Mouse (Mus musculus) common myeloid progenitor, adult 5-6 weeks (primary cell): ENCODE data around the gene Gm17490. TPM values are rescaled to one million over a fixed set of nuclear protein-coding genes. Genes with fewer than 3 reads are reported as not detected.
A peak's percentile ranks its signal among the peaks of the same experiment; 100 is the strongest.
"Not testable (repeated sequence)": the region's sequence is repeated elsewhere in the genome, so short reads cannot be mapped to it uniquely, and the experiment has no call there.

ENCODE experiments used
- ATAC-seq: replicated peaks from 2 replicates; pipeline ENCODE4 v1.8.0; 2016; ENCODE audit warnings: low read depth, mild to moderate bottlenecking, moderate TSS enrichment, inconsistent platforms; ENCODE audit not compliant: poor library complexity, severe bottlenecking
- total RNA-seq: library from RNA; stranded (forward); fragments of 200-1000, 187-1606 nt; gene quantifications from 2 replicates; pipeline ENCODE4 v1.2.3, GENCODE M21; 2017

Gene Gm17490
- total RNA-seq, 1 experiment from 2014 or later = not detected

- no peak for ATAC-seq
Measured at GRCm38 (mm10) chr2:11635471-11636137, 9.5 kb upstream of the Gm17490 start.

GRCm38 (mm10) chr2:11635035-11635434 is 9.0 kb upstream of the Gm17490 start:
- no peak for ATAC-seq

GRCm38 (mm10) chr2:11623726-11624125 is 2.3 kb downstream of the Gm17490 start:
- ATAC-seq = no peak

GRCm38 (mm10) chr2:11623173-11623572 is 2.9 kb downstream of the Gm17490 start:
- ATAC-seq = no peak

- ATAC-seq = no peak
Measured at GRCm38 (mm10) chr2:11619598-11619997, 6.5 kb downstream of the Gm17490 start.

GRCm38 (mm10) chr2:11616846-11617245 is 9.2 kb downstream of the Gm17490 start:
- ATAC-seq = no peak

- ATAC-seq = not testable (repeated sequence)
Measured at GRCm38 (mm10) chr2:11612939-11613338, 13.1 kb downstream of the Gm17490 start.

- not testable (repeated sequence) for ATAC-seq
Measured at GRCm38 (mm10) chr2:11606718-11607117, 19.3 kb downstream of the Gm17490 start.

- ATAC-seq = no peak
Measured at GRCm38 (mm10) chr2:11604911-11605310, 21.2 kb downstream of the Gm17490 start.

GRCm38 (mm10) chr2:11604053-11604452 is 22.0 kb downstream of the Gm17490 start, which contains the start of gene Rbm17:
TSS of gene Rbm17 (minus strand) at chr2:11604153.
- no peak for ATAC-seq

GRCm38 (mm10) chr2:11602506-11603489 is 23.3 kb downstream of the Gm17490 start:
- ATAC-seq = peak; percentile 100

GRCm38 (mm10) chr2:11601795-11602194 is 24.3 kb downstream of the Gm17490 start:
- ATAC-seq = no peak

- no peak for ATAC-seq
Measured at GRCm38 (mm10) chr2:11597906-11598305, 28.2 kb downstream of the Gm17490 start.

- ATAC-seq = peak; percentile 60
Measured at GRCm38 (mm10) chr2:11596690-11597089, 29.4 kb downstream of the Gm17490 start.

GRCm38 (mm10) chr2:11587996-11588395 is 38.1 kb downstream of the Gm17490 start:
- no peak for ATAC-seq

GRCm38 (mm10) chr2:11579399-11579798 is 46.7 kb downstream of the Gm17490 start:
- ATAC-seq = no peak

GRCm38 (mm10) chr2:11578187-11578586 is 47.9 kb downstream of the Gm17490 start:
- no peak for ATAC-seq
